8 mouse cellular contexts compared by ENCODE assay signal in the genomic region with DNA sequence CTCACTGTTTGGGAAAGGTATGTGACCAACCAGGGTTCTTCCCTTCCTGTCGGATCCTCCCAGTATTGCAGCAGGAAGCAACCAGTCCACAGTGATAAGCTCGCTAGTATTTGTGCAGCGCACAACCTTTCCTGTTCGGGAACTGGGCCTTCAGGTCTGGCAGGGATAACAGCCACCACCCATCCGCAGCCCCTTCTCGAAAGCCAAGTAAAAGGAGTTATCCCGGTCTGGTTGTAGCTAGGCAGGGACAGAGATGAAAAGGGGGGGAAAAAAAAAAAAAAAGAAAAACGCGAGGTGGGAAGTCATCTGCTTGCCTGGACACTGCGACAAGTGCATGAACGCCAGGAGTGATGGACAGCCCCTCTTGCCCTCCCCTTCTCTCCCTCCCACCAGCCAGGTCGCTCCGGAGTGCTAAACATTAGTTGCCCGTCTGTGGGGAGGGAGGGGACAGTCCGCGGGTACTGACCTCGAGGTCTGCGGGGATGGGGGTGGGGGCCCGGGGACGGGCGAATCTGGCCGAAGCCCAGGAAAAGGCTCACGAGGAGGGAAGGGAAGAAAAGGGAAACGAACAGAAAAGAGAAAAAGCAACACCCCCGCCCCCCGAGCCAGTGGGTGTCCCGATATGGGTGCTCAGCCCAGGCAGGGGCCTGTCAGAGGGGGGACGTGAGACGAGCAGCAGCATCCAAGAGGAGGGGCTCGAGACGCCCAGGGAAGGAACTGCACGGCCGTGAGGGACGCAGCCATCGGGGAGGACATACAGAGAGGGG. TPM values are rescaled to one million over a fixed set of nuclear protein-coding genes. Genes with fewer than 3 reads are reported as not detected.
A peak's percentile ranks its signal among the peaks of the same experiment; 100 is the strongest.
DNase-seq lines count a peak whose midpoint lies in the region; ATAC-seq and TF ChIP-seq lines count a peak whose summit lies in the region.

No protein-coding gene starts in this region.

- intact Hi-C loops in heart, postnatal 36 days (cut with DNase I) = loop anchor here (5.0 to 10.0 kb wide), 2 partner anchors 75 to 392 kb away; a partner anchor contains a TSS

- peak; percentile 76 for ATAC-seq in forebrain, postnatal 0 days
- ATAC-seq in lung, embryonic 15.5 days (ENCODE audit: borderline replicate concordance, extremely low read depth, low FRiP score, low TSS enrichment) = peak; percentile 78

- H3K27ac ChIP-seq in forebrain, postnatal 0 days (ENCODE audit: low read depth, low read length) = peak overlapping the region; percentile 91
- peak overlapping the region; percentile 99 for H3K27ac ChIP-seq in layer of hippocampus, adult 2 months
- peak overlapping the region; percentile 93 for H3K27ac ChIP-seq in lung, embryonic 15.5 days

- peak overlapping the region; percentile 96 for H3K9ac ChIP-seq in forebrain, postnatal 0 days
- H3K9ac ChIP-seq in lung, embryonic 15.5 days = peak overlapping the region; percentile 93

- peak; percentile 54 for TF ChIP-seq CTCF in forebrain, postnatal 0 days (IDR thresholded peaks at IDR 0.05; ENCODE audit: low read depth)
- TF ChIP-seq CTCF in layer of hippocampus, adult 2 months (conservative IDR thresholded peaks at IDR 0.05) = peak; percentile 69

- H3K9me3 ChIP-seq in forebrain, postnatal 0 days (ENCODE audit: low read length) = no peaks in the 10 kb centered on the region
- no peaks in the 10 kb centered on the region for H3K9me3 ChIP-seq in lung, embryonic 15.5 days

- H3K4me1 ChIP-seq in forebrain, postnatal 0 days (ENCODE audit: insufficient read depth) = peaks cover 7% of the 10 kb centered on the region
- H3K4me1 ChIP-seq in lung, embryonic 15.5 days = peaks cover 3% of the 10 kb centered on the region; the same call in 1 of the 2 replicates

- peak overlapping the region; percentile 99 for H3K4me3 ChIP-seq in forebrain, postnatal 0 days (ENCODE audit: low read depth, low read length)
- peak overlapping the region; percentile 90 for H3K4me3 ChIP-seq in layer of hippocampus, adult 2 months
- peak overlapping the region; percentile 99 for H3K4me3 ChIP-seq in lung, embryonic 15.5 days

- 3% methylated on average over 35 of the region's 35 CpGs for WGBS in forebrain, postnatal 0 days
- WGBS in lung, embryonic 15.5 days = under 1% methylated on average over 34 of the region's 35 CpGs

- H3K36me3 ChIP-seq in forebrain, postnatal 0 days (ENCODE audit: insufficient read depth) = no peaks in the 10 kb centered on the region
- H3K36me3 ChIP-seq in lung, embryonic 15.5 days = no peaks in the 10 kb centered on the region

- H3K27me3 ChIP-seq in forebrain, postnatal 0 days (ENCODE audit: insufficient read depth, low read length) = no peaks in the 10 kb centered on the region
- H3K27me3 ChIP-seq in lung, embryonic 15.5 days = no peaks in the 10 kb centered on the region

- peak overlapping the region; percentile 69 for H3K4me2 ChIP-seq in forebrain, postnatal 0 days (ENCODE audit: low read depth)
- peak overlapping the region; percentile 66 for H3K4me2 ChIP-seq in lung, embryonic 15.5 days

- DNase-seq in Muller cell, postnatal 12 days (ENCODE audit: inconsistent ontology term) = peak; percentile 85
- DNase-seq in cerebellum, adult 8-10 months = peak; percentile 39
- DNase-seq in forebrain, postnatal 0 days = peak; percentile 76
- peak; percentile 68 to 72 for DNase-seq in heart, postnatal 36 days
- DNase-seq in layer of hippocampus, adult 2 months (ENCODE audit: low spot score in 2 of 2) = peak; percentile 38 to 55
- DNase-seq in ovary, postnatal 14 days (ENCODE audit: low spot score) = peak; percentile 26
- peak; percentile 20 to 23 for DNase-seq in thymus, postnatal 10 days (ENCODE audit: low spot score in 2 of 2)

RNA-seq across cellular contexts. Expression of a gene that starts 0.7 kb away (rescaled TPM):
- 212 and 236 TPM in 2 replicates for total RNA-seq in forebrain, postnatal 0 days (2014; rRNA removed)
- polyA plus RNA-seq in forebrain, postnatal 0 days (2015; fragmentation: Nextera tagmentation; extraction: Ambion mirVana) = 449 and 471 TPM in 2 replicates
- 100 to 1,000 TPM; 181 to 194 TPM for total RNA-seq in heart, postnatal 36 days (2021)
- total RNA-seq in layer of hippocampus, adult 2 months (2021) = 100 to 1,000 TPM; 218 to 232 TPM
- polyA plus RNA-seq in lung, embryonic 15.5 days (2015; fragmentation: Nextera tagmentation; extraction: Ambion mirVana) = 319 and 324 TPM in 2 replicates

Comparison
In these comparisons a context has a peak if more than half of its experiments do, and no peak if none do; other contexts are left out.
1. Peak in every context shown above with its lines: DNase-seq, ATAC-seq, H3K4me3 ChIP-seq and H3K27ac ChIP-seq.
2. DNase-seq: peak in every context shown above with its lines; median percentile 85 in Muller cell, postnatal 12 days; 76 in forebrain, postnatal 0 days; 70 in heart, postnatal 36 days; 46 in layer of hippocampus, adult 2 months; 39 in cerebellum, adult 8-10 months; 26 in ovary, postnatal 14 days; 22 in thymus, postnatal 10 days.